Mouse (Mus musculus) thymus, postnatal 4 days (tissue): ENCODE data around the gene Brms1.
"Not testable (repeated sequence)": the region's sequence is repeated elsewhere in the genome, so short reads cannot be mapped to it uniquely, and the experiment has no call there.

Source experiments
- DNase-seq: peaks from one replicate; pipeline ENCODE4 v3.0.0; 2021

Brms1 gene

GRCm38 (mm10) chr19:5067040-5067799, 26.1 kb downstream of the Brms1 start:
- DNase-seq = no peak

GRCm38 (mm10) chr19:5067867-5068569, 26.9 kb downstream of the Brms1 start, which contains the start of gene Cd248:
TSS of gene Cd248 (plus strand) at chr19:5068078.
- DNase-seq = no peak

GRCm38 (mm10) chr19:5068570-5069234, 27.5 kb downstream of the Brms1 start:
- no peak for DNase-seq

- no peak for DNase-seq
These were observed 28.3 kb downstream of the Brms1 start for GRCm38 (mm10) chr19:5069486-5069885.

- no peak for DNase-seq
These were observed 28.8 kb downstream of the Brms1 start for GRCm38 (mm10) chr19:5069978-5070377.

GRCm38 (mm10) chr19:5071077-5071476, 29.9 kb downstream of the Brms1 start:
- no peak for DNase-seq

- peak; percentile 41 for DNase-seq
These were observed 30.6 kb downstream of the Brms1 start for GRCm38 (mm10) chr19:5071545-5072369.

- no peak for DNase-seq
These were observed 31.4 kb downstream of the Brms1 start for GRCm38 (mm10) chr19:5072389-5073019.

- peak; percentile 71 for DNase-seq
These were observed 31.9 kb downstream of the Brms1 start for GRCm38 (mm10) chr19:5073028-5073427.

- DNase-seq = no peak
These were observed 32.4 kb downstream of the Brms1 start for GRCm38 (mm10) chr19:5073518-5073917.

- DNase-seq = no peak
These were observed 38.1 kb downstream of the Brms1 start for GRCm38 (mm10) chr19:5079279-5079678.

GRCm38 (mm10) chr19:5082005-5082404, 40.9 kb downstream of the Brms1 start:
- DNase-seq = no peak

GRCm38 (mm10) chr19:5082596-5082995, 41.4 kb downstream of the Brms1 start:
- no peak for DNase-seq

- no peak for DNase-seq
These were observed 43.0 kb downstream of the Brms1 start for GRCm38 (mm10) chr19:5083961-5084833.

- no peak for DNase-seq
These were observed 43.6 kb downstream of the Brms1 start for GRCm38 (mm10) chr19:5084834-5085144.

GRCm38 (mm10) chr19:5085145-5085863, 44.1 kb downstream of the Brms1 start, which contains the start of gene Tmem151a:
TSS of gene Tmem151a (minus strand) at chr19:5085531.
- DNase-seq = no peak

- DNase-seq = not testable (repeated sequence)
These were observed 45.4 kb downstream of the Brms1 start for GRCm38 (mm10) chr19:5086533-5086932.

- DNase-seq = peak; percentile 95
These were observed 47.0 kb downstream of the Brms1 start, which contains the start of gene Yif1a for GRCm38 (mm10) chr19:5087884-5088728. TSS of gene Yif1a (plus strand) at chr19:5088538.

- no peak for DNase-seq
These were observed 48.2 kb downstream of the Brms1 start for GRCm38 (mm10) chr19:5089324-5089723.

- no peak for DNase-seq
These were observed 50.9 kb downstream of the Brms1 start for GRCm38 (mm10) chr19:5092083-5092482.
